Mouse (Mus musculus) granulocyte monocyte progenitor cell, adult 5-6 weeks (primary cell): Measurements from ENCODE around the gene Irf2. TPM values are rescaled to one million over a fixed set of nuclear protein-coding genes. Genes with fewer than 3 reads are reported as not detected.

Source experiments
- ATAC-seq: replicated peaks from 2 replicates; pipeline ENCODE4 v1.8.0; 2016; ENCODE audit warnings: mild to moderate bottlenecking, moderate TSS enrichment, inconsistent platforms; ENCODE audit not compliant: poor library complexity, severe bottlenecking
- total RNA-seq, 2 experiments: library from RNA; stranded (forward) in 1 of 2; stranded (reverse) in 1 of 2; fragments of 200-712, 200-1000 nt in 1 of 2; fragments of >200 nt in 1 of 2; fragmentation: Nextera tagmentation in 1 of 2; gene quantifications; 2 replicates each; pipeline ENCODE4 v1.2.3; 2014 to 2017

The Irf2 gene
- total RNA-seq, 2 experiments from 2014 or later: 20.4 to 48.8 TPM

DNA sequence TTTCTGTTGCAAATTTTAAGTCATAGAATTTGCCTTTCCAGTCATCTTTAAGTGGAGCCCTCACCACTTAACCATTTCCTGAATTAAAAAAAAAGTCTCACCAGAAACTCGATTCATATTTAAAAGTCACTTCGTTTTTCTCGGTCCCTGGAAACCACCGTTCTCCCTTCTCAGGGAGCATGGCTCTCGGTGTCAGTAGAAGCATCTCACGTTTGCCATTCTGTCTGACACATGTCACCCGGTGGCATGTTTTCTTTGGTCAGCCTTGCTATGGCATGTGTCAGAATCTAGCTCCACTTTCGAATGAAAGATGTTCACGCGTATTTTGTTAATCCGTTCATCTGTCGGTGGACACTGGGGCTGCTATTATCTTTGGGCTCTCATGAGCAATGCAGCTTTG lies 13.5 kb downstream of the Irf2 start:
- no peak for ATAC-seq

DNA sequence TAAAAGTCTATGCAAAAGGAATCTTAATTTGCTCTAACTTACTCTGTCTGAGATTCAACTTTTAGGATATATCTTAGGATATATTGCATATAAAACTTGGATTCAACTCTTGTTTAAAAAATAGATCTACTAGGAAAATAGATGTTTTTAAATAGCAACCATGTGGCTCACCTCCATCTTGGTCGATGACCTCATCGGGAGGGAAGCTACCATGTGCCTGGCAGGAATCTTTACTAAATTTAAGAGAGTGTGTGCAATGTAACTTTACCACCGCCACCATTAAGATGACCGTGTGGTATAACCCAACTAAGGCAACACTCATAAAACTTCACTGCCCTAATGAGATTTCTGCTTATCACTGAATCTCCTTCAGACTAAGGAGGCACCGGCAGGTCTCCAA lies 14.8 kb downstream of the Irf2 start:
- no peak for ATAC-seq

DNA sequence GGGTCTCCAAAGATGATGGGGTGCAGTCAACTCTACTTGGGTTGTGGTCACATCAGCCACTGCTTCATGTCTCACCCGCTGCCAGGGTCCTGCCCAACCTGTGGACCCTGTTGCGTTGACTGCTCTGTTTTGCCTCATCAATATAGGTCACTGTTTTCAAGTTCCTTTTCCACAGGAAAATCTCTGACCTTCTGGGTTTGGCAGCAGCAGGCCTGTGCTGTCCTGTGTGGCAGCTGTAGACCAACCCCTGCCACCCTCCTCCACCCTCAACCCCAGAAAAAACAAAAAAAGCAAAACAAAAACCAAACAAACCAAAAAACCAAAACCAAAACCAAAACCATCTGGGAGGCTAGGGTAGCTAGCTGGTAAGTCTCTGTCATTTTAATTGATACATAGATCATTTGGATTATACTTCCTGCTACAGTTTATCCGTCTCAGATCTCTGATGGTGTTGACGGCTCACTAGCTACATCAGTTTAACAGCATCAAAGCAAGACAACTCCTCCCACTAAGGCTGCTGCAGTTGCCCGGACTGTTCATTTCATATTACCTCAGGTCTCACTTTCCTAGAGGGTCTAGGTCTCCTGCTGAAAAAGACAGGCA lies 16.3 kb downstream of the Irf2 start:
- no peak for ATAC-seq

DNA sequence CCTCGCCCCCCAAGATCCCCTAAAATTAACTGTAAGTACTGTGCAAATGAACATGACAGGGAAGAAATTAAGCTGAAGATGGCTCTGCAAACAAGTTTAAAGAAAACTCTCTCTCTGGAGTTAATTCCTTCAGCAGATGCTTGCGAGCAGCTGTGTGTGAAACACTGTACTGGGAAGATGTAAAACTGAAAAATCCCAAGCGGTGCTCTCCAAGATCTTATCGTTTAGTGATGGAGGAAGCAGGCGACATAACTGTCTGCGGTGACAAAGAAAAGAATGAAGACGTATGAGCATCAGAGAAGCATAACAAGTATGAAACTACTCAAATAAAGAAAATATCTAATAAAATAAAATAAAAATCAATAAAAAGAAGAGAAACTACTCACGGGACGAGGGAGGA lies 18.1 kb downstream of the Irf2 start:
- no peak for ATAC-seq

DNA sequence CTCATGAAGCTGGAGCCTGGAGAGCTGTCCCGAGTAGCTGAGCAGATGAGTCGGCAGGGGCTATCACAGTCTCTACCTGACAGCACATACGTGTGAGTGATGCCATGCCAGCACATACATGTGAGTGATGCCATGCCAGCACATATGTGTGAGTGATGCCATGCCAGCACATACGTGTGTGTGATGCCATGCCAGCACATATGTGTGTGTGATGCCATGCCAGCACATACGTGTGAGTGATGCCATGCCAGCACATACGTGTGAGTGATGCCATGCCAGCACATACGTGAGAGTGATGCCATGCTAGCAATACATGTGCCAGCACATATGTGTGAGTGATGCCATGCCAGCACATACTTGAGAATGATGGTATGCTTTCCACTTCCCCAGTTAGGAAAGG lies 18.6 kb downstream of the Irf2 start:
- no peak for ATAC-seq

DNA sequence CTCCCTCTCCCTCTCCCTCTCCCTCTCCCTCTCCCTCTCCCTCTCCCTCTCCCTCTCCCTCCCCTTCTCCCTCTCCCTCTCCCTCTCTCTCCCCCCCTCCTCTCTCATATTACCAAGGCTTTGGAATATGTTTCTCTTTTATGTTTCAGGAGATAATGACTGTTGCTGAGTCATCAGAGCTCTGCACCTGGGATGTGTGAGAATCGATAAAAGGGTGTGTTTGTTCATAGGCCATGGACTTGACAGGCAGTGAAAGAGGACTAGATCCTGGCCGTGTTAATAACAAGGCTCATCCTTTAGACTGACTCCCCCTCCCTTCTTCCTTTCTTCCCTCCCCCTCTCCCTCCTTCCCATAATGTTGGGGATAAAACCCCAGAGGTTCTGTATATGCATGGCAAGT lies 19.1 kb downstream of the Irf2 start:
- no peak for ATAC-seq

DNA sequence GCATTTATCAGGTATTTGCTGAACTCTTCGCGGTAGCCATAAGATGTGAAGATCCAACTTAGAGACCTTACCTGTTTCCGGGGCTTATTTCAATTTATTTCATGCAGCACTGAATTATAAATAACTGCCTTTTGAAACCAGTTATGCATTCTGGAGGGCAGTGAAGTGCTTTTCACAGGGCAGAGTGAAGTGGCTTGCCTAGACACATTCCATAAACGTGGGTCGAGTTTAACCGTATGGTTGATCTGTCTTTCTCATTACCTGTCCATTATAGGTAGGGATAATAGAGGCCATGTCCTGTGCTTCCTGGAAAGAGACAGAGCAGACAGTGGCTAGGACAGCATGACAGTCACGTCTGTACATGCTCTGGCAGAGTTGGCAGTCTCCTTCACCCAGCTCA lies 20.0 kb downstream of the Irf2 start:
- no peak for ATAC-seq

DNA sequence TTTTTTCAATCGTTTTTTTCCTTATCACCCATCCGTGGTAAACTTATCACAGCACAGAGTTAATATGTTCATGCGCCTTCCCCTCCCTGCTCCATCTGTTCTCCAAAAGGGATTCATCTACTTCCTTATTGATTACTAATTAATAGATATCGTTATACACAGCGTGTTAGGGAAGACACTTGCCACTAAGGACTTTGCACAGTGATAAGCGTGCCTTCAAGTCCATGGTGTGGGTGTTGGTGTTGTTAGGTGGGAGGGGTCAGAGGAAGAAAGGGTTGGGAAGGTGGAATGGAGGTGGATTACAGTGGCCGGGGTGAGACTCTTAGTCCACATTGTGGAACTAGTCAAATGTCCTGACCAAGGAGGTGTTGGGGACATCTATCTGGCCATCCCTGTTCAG lies 21.2 kb downstream of the Irf2 start:
- no peak for ATAC-seq

DNA sequence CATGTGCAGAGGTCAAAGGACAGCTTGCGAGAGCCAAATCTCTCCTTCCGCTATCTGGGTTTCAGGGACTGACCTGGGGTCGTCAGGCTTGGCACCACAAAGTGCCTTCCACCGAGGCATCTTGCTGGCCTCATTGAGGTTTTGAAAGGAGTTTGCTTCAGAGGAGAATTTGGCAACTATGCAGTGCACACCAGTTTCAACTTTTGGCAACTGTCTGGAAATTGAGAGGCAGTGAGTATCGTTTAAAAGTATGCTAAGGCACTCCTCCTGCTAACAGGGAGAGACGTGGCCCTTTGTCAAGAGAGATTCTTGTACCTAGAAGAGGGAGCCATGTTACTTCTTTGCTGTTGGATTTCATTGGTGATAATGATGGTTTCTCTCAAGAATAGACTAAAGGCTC lies 21.9 kb downstream of the Irf2 start:
- no peak for ATAC-seq

DNA sequence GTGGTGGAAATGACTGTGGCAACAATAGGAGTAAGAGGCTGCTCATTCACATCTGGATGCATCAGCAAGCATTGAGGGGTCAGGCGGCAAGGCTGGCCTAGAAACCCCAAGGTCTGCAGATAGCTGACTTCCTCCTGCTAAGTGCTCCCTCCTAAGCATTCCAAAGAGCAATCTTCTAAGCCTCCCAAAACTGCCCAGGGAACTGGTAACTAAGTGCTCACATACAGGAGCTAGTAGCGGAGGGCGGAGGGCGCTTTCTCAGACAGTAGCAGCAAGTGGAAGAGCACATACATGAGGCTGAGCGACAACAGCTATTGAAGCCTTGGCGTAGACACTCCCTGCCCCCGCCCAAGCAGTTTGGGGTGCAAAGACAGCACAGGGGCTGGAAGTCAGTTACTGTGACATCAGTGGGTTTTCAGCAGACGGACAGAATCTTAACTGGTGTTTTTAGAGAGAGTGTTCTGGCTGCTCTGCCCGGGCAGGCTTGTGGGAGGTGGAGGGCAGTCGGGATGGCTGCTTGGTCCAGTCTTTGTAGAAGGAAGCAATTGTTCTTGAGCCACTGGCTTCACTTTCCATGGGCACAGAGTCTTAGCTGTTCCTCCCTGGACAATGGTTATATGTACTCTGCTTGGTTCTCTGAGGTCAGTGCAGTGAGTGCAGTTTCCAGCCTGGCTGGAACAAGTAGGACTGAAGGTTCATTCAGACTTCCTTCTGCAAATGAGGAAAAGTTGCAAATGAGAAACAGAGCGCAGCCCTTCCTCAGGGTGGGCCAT lies 30.1 kb downstream of the Irf2 start:
- ATAC-seq: no peak

DNA sequence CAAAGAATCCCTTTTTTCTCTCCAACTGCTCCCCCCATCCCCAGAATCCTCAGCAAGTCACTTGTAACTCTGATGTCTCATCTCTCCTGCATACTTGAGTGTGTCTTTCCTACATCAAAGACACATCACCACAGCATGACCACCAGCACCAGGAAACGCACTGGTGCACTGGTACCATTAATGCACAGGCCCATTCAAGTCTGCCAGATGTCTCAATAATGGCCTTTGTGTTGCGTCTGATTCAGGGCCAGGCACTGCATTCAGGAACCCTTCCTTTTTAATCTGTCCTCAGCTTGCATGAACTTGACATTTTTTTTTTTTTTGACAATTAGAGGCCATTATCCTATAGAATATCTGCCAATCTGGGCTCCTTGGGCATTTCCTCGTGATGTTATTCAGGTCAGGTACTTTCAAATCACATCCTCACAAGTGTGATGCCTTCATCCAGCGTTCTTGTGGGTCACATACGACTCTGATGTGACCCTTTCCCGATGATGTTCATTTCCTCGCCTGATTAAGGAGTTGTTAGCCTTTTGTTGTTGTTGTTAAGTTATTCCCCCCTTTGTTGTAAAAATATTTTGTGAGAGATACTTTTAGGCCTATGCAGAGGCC lies 31.5 kb downstream of the Irf2 start:
- no peak for ATAC-seq

DNA sequence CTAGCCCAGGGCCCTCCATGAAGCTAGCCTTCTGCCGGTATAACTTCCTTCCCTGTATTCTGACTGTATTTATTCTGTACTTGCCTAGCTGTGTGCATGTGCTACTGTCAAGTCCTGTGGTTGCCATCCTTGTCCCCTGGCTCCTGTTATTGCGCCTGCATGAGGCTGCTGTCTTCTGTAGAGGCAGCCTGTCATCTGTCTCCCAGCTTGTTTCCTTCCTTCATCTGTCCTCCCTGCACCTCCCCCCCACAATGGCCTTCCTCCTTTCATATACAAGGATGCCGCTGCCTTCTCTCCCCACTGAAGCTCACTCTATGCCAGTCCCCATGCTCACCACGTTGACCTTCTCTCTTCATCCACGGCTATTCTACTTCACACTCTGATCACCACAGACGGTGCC lies 33.3 kb downstream of the Irf2 start:
- peak; percentile 64 for ATAC-seq

DNA sequence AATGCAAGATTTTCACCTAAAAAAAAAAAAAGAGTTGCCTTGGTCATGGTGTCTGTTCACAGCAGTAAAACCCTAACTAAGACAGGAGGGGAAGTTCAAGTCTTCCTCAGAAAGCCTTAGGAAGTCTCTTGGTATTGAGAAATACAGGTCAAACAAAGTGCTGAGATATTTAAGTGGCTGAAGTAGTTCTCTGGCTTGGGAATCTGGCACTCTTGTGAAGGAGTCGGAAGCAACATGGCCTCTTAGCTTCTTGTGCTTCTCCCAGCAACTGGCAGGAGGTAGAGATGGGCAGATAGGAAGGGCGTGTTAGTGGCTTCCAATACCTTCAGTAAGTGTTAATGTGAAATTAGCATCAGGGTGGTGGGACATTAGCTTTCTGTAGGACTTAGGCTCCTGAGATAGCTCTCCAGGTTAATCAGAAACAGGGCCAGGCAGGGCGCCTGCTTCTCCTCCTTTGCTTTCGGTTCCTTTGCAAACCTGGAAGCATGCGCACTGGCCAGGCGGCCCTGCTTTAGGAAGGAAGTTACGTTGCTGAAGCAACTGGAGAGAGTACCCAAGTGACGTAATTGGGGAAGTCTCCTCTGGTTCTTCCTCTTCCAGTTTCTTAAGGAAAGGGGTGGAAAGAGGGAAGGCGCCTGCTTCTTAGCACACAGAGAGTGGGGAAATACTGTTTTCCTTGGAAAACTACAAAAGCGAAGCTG lies 38.4 kb downstream of the Irf2 start:
- peak; percentile 97 for ATAC-seq

DNA sequence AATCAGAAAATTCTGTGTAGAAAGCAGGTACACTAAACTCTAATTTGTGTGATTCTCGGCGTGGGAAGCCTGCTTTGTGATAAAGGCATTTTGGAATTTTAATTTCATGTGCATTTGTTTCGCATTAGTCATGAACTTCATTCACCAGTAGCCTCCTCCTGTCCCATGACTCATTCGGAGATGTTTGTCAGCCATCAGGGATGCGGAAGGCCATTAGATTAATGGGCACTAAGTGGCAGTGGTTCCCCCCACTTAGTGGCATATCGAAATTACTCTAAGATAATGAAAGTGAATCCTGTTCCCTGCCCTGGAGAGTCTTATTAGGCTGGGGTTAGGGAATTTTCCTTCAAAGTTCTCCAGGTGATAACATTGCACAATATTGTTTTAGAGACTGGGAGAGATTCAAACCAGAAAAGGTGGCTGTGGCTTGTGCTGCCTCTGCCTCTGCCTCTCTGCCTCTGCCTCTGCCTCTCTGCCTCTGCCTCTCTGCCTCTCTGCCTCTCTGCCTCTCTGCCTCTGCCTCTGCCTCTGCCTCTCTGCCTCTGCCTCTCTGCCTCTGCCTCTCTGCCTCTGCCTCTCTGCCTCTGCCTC lies 41.6 kb downstream of the Irf2 start:
- no peak for ATAC-seq

DNA sequence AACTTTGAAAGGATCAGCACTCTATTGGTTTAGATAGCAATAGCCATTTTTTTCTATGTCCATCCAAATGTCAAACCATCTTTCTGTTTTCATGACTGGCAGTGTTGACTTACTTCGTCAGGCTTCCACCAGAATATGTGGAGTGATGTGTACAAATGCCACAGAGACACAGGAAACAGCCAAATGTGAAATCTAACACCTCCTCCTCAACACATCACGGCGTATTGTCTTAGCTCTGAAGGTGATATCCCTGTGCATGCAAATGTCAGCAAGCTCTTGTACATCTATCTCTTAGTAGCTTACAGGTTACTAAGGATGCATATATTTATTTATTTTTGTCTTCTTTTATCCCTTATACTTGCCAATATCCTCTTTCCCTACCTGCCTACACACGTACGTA lies 42.7 kb downstream of the Irf2 start:
- no peak for ATAC-seq

DNA sequence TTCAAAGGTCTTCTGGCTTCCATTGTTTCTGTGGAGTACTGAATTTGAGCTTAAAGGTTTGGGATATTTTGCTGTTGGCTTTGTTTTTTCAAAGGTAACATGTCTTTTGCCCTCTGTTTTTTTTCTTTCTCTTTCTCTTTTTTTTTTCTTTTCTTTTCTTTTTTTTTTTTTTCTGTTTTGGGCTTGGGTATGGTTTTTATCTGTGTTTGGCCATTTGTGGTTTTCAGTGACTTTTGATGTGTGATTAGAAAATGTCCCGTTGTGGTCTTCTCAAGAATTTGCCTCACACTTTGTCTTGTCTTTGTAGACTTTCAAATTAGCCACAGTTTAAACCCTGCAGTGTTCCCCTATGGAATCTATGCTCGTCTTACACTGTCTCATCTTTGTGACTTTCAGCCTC lies 45.5 kb downstream of the Irf2 start:
- ATAC-seq: no peak

DNA sequence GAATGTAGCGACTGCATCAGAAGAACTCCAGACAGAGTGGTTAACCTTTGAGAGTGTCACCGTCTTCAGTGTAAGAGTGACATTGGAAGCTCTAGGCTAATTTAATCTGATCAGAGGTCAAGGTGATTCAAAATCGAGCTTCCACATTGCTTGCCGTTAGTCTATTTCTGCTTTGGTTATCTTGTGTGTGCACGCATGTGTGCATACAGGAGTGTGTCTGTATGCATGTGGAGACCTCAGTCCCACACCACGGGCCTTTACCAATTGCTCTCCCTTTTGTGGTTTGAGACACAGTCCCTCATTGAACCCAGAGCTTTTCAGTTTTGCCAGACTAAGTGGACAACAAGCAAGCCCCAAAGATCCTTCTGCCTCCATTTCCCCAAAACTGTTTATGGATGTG lies 46.4 kb downstream of the Irf2 start:
- ATAC-seq: no peak

DNA sequence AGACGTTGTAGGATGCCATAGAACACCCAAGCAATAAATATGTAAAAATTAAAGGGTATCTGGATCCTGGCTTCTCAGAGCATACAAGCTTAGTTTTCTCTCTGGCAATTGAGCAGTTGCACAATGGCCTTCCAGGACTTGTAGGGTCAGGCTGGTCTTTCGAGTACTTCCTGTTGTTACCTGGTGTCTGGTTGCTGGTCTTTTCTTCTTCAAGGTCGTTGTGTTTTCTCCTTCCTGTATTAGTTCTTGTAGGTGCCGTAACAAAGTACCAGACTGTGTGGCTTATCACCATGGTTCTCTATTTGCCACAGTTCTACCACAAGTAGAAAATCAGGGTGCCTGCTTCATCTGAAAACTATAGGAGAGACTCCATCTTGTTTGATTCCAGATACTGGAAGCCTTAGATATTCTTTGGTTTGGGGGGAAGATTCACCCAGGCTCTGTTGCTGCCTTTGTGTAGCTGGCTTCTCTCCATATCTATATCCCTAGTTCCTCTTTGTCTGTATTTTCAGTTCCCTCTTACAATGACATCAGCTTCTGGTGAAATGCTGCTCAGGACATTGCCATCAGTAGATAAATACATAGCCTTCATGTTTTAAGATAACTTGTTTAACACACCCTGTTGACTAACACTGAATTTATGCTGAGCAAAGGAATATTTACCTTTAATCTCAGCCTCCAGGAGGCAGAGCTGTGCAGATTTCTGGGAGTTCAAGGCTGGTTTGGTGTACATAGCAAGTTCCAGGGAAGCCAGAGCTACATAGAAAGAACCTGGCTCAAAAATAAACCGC lies 49.8 kb downstream of the Irf2 start:
- peak; percentile 80 for ATAC-seq

DNA sequence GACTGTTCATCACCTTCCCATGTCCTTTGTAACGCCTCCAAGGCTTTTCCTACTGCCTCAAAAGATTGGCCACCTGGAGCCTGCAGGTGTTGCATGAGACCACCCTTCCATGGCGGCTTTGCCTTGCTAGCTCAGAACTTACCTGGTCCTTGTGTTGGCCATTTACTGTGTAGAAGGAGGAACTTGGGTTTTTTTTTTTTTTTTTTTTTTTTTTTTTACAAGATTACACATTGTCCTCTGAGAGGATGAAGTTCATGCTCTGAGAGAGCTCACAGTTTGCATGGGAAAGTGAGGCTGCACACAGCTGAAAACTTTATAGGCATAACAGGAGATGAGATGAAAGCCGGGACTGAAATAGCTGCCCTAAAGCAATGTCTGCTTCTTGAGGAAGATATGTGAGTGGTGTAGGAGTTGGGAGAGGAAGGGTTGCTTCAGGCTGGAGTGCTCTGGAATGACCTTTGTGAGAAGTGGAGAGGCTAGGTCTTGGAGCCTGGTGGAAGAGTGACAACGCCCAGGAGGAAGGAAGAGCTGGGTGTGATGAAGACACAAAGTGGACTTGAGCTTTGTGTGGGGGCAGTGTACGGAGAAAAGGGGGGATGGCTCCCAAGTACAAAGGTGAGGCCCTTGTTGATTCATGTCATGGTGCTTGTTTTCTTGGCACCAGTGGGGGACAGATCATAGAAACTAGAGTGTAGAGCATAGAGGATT lies 52.3 kb downstream of the Irf2 start:
- ATAC-seq: no peak

DNA sequence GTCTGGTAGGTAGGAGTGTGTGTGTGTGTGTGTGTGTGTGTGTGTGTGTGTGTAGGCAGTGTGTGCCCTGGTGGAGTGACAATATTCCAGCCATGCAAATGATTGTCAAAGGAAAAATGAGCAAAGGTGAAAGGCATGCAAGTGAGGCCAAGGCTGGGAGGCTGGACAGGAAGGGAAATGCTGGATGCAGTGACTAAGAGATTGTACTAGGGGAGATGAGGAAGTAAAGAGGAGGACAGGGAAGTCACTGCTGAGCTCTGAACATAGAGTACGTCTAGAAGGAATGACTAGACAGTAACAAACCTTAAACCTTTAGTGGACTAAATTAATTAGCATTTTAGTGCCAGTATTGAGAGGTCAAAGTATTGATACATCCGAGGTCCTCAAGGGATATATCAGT lies 53.1 kb downstream of the Irf2 start:
- ATAC-seq: peak; percentile 58
